Mouse (Mus musculus): ENCODE results near the gene Dtx2.
"Not testable (repeated sequence)": the region's sequence is repeated elsewhere in the genome, so short reads cannot be mapped to it uniquely, and the experiment has no call there.

The Dtx2 gene

GRCm38 (mm10) chr5:136063920-136064319 is 69.3 kb downstream of the Dtx2 start:
- DNase-seq (ENCODE audit: low spot score in 2 of 2): no peak

- not testable (repeated sequence) for DNase-seq (ENCODE audit: low spot score in 2 of 2)
Measured at GRCm38 (mm10) chr5:136066404-136067148, 72.0 kb downstream of the Dtx2 start.

GRCm38 (mm10) chr5:136069411-136069810 is 74.8 kb downstream of the Dtx2 start:
- no peak for DNase-seq (ENCODE audit: low spot score in 2 of 2)

- DNase-seq (ENCODE audit: low spot score in 2 of 2): no peak
Measured at GRCm38 (mm10) chr5:136073051-136073450, 78.5 kb downstream of the Dtx2 start.

GRCm38 (mm10) chr5:136073526-136073925 is 78.9 kb downstream of the Dtx2 start:
- DNase-seq (ENCODE audit: low spot score in 2 of 2): no peak

- DNase-seq (ENCODE audit: low spot score in 2 of 2): no peak
Measured at GRCm38 (mm10) chr5:136075076-136075475, 80.5 kb downstream of the Dtx2 start.

GRCm38 (mm10) chr5:136076284-136076683 is 81.7 kb downstream of the Dtx2 start:
- DNase-seq (ENCODE audit: low spot score in 2 of 2): no peak

- DNase-seq (ENCODE audit: low spot score in 2 of 2): peak; percentile 45 to 58
Measured at GRCm38 (mm10) chr5:136077001-136077550, 82.5 kb downstream of the Dtx2 start.

- no peak for DNase-seq (ENCODE audit: low spot score in 2 of 2)
Measured at GRCm38 (mm10) chr5:136078136-136078535, 83.5 kb downstream of the Dtx2 start.

GRCm38 (mm10) chr5:136082345-136082744 is 87.7 kb downstream of the Dtx2 start:
- DNase-seq (ENCODE audit: low spot score in 2 of 2): no peak
